Mouse (Mus musculus): ENCODE measurements around the gene Ptgr1.

Ptgr1 gene

DNA sequence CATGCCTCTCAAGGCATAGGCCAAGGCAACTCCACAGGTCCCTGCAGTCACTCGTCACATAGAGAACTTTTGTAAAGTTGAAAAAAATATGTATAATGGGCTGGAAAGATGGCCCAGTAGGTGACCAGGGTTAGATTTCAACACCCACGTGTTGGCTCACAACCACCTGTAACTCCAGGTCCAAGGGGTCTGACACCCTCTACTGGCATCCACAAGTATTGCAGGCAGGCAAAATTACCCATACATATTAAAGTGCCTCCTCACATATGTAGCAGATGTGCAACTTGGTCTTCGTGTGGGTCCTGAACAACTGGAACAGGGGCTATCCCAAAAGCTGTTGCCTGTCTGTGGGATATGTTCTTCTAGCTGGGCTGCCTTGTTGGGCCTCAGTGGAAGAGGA lies 59.3 kb downstream of the Ptgr1 start:
- no peak for DNase-seq (ENCODE audit: low read depth, low spot score)

DNA sequence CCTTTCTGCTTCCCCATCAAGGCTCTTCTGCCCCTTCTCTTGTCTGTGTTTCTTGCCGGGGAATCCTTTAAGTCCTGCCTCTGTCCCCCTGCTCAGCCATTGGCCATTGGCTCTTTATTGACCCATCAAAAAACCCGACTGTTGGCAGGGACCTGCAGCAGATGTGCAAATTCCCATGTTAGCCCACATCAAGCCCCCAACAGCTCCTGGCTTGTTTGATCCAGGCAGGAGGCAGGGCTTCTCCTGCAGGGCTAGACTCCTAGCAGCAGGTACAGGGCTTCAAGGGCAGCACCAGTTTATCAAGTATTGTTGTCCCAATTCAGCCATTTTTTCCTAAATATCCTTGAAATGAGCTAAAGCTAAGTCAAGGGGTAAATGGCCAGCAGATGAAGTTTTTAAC lies 60.8 kb downstream of the Ptgr1 start:
- no peak for DNase-seq (ENCODE audit: low read depth, low spot score)

DNA sequence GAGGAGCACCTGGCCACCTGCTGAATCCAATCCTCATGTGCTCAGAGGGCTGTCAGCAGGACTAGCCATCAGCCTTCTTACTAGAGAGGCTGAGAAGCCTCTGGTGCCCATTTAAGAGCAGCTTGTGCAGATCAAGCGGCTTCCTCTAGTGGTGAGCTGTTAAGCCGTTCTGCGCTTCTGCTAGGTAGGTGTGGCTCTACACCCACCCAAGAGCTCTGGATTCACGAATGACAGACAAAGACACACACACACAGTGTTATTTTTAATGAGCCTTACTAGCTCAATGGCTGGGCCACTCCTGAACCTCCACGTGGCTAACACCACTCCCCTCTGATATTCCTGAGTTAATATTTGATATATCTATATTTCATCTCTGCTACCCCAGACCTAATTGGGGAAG lies 61.3 kb downstream of the Ptgr1 start:
- no peak for DNase-seq (ENCODE audit: low read depth, low spot score)

DNA sequence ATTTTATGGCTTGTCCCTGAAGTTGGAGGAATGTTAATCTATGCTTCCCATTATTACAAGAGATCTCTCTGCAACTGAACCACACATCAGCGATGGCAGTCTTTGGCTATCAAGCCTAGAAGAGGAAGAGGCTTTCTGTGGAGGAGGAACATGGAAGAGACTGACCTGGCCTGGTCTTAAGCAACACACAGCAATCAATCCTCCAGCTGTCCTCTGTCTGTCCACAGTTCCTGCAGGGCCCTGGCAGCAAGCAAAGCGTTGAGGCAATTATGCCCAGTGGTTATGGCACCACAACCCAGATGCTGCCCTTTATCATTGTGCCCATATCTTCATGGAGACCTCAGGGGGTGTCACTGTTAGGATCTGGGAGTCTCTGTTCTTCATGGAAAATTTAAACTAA lies 63.0 kb downstream of the Ptgr1 start:
- no peak for DNase-seq (ENCODE audit: low read depth, low spot score)

All from skeletal muscle tissue, adult 2 months (tissue).